Mouse (Mus musculus) naive thymus-derived CD4-positive, alpha-beta T cell, adult 2 months (primary cell): ENCODE measurements around the gene Tram2.

Experiments used
- DNase-seq: peaks from one replicate; pipeline ENCODE4 v3.0.0-alpha.2; 2011; ENCODE audit warnings: low read depth

Tram2 gene

DNA sequence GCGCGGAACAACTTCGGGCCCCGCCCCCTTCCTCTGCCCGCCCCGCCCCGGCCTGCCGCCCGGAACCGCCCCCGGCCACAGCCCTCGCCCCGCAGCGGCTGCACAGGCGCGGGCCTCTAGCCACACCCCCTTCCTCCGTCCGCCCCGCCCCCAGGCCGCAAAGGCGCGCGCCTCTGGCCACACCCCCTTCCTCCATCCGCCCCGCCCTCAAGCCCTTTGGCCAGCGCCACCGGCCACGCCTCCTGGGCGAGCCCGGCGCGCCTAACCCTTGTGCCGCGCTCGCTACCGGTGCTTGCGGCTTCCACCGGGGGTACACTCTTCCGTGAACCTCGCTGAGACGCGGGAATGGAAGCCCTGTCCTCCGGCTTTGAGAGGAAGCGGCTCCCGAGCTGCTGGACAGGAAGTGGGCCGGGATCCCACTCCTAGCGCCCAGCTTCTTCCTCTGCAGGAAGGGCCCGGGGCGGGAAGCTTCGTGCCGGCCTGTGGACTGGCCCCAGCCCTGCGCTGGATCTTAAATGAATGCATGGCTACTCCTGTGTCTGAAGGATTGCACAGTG is at the start of gene Tram2:
Tram2 (minus strand) TSS at position 13 of the 557 bp plus-strand sequence.
- DNase-seq: peak; percentile 95

DNA sequence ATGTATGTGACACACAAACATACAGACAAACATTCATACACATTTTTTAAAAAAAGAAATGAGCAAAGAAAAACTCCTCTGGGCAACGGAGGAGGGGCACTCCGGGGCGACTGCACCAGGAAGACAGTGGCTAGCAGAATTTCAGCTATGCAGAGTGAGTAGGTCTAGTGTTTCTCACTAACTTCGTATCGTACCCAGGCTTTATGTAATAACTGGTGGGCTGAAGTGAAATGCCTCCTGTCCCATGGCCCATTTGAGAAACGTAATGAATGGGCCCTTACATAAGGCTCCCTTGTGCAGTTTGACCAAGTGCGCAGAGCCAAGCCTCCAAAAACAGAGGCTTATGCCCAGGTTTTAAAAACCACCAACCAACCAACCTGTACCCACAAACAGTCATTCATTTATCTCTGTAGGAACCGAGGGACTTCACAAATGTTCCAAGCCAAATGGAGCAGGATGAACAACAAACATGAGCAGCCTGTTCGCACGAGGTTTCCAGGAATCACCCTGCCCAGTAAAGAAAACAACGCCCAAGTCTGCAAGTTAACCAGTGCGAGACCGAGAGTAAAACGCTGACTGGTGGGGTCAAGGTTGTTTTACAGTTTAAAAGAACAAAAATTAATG is 45.8 kb upstream of the Tram2 start:
- no peak for DNase-seq

DNA sequence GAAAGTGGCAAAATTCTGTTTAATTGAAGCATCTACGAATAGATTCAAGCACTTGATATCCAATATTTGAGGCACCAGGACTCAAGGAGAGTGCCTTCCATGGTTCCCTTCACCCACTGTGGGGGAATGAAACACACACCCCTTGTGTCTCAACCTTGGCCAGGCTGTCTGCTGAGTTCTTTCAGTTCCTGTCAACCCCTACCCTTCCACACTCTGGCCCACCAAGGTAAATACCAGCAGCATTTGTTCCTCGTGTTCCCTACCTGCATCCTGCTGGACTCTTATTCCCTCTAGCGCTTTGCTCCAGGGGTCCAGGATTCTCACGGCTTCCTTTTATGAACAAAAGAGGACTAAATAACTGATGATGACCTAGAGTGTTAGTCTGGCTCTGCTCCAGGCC is 24.8 kb upstream of the Tram2 start:
- DNase-seq: no peak

DNA sequence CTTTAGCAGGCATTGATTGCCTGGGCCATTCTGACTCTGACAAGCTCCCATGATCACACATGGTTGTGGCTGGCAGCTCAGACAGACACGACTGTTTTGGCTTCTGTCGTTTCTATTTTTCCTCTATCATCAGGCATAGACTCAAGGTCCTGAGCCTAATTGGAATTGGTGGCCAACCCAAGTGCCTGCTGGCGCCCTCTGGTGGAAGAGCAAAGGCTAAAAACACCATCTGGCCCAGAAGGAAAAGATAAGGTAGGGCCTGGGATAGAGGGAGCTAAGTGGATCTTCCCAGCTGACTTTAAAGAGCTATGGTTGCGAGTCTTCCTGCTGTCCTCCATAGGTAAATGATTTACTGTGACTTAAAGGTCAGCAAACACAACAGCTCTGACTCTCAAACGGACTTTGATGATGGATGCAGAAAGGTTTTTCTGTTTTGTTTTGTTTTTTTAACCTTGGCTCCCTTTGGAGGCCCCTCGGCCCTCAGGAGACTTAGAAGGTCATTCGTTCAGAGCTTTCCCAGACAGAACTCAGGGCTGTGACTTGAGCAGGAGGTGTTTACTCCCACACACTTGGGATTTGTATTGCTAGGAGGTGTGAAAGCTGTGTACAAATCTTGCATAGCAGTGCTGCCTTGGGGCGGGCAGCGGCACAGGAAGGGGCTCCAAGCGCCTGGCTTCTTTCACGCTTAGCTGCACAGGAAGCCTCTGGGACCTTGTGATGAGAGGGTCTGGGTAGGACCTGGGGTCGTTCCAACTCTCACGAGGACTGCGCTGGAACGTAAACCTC is 22.4 kb upstream of the Tram2 start:
- peak; percentile 79 for DNase-seq

DNA sequence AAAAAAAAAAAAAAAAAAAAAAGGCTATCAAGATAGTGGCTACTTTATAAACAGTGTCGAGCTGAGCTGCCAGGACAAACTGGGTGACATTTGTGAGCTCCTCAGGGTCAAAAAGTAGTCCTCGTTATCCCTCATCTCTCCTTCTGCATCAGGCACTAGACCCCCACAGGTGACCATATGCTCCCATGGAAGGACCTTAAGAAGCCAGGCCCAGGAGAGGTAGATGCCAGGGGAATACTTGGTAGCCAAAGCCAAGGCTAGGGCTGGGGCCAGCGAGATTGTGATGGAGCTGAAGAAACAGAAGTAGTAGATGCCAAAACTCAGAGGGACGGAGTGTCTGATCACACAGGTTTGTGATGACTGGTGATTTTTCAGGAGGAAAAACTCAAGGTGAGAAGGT is 21.7 kb upstream of the Tram2 start:
- no peak for DNase-seq

DNA sequence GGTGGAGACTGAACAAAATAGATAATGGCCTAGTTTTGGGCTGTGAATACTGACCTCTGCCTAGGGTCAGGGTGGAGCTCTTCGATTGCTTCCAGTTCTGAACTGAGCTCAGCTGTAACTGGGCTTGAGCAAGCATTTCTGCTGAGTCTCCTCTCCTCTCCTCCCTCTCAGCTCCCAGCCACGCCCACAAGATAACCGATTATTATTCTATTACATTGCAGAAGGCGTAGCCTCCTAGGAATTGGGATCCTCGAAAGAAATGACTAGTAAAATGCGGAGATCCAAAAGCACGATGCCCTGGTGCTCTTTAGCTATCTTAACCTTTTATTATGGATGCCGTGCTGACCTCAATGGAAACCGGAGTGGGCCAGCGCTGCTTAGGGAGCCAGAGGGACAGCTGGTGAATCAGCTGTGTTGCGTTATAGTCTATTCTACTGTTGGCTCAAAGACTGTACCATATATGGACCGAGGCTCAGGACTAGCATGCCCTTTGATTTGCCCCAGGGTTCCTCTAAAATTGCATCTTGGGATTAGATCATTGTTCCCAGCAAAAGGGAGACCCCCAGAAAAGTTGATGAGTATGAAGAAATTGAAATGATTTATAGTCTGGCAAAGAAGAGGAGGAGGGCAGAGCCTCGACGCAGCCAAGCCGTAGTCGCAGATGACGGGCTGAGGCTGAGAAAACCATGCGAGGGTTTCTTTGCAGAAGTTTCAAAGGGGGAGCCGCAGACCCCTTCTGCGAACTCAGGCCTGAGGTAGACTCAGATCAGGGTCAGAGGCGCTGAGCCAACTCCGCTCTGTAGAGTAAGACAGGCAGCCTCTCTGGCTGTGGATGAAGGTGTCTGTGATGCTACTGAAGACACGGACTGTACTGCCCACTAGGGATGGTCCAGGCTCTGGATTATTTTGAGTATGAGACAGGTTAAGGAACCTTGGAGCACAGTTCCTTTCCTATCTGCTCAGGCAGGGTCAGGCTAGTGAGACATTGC is 18.3 kb upstream of the Tram2 start:
- DNase-seq: no peak

DNA sequence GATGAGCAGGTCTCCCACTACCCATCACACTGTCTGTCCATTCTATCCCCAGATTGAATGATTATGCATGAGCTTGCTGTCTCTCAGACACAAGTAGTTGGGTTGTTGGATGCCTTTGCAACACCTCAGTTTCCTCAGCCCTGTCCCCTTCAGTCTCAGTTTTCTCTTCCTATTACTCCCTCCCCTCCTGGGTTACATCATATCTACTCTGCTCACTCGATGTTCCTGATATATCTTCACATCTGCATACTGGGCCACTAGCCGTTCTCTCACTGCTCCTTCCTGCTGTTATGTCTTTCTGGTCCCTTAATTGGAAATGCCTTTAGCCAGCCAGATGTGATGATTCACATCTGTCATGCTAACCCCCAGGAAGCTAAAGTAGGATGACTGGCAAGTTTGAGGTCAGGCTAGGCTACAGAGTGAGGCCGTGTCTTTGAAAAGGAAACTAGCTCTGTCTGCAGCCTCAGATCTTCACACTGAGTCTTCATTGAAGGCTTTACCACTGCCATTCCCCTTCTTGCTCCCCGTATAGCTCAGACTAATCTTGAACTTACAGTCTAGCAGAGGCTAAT is 15.7 kb upstream of the Tram2 start:
- no peak for DNase-seq

DNA sequence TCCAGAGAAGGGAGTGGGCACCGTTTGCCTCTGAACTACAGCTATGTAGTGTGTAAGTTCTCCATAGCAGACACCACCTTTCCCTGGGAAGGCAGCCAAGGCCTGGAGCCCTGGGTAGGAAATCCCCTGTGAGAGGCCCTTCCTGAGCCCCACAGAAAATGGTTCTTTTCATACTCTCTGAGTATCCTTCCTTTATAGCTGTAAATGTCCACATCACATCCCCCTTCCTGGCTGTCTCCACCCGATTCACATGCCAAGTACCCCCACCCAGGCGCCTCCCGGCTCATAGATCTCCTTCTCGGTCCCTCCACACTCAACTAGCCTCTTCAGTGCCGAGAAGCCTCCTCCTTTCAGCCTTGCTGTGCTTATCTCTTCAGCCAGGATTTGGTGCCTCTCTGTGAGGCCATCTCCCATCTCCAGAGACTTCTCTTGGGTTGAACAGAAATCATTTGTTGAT is 10.7 kb upstream of the Tram2 start:
- DNase-seq: no peak

DNA sequence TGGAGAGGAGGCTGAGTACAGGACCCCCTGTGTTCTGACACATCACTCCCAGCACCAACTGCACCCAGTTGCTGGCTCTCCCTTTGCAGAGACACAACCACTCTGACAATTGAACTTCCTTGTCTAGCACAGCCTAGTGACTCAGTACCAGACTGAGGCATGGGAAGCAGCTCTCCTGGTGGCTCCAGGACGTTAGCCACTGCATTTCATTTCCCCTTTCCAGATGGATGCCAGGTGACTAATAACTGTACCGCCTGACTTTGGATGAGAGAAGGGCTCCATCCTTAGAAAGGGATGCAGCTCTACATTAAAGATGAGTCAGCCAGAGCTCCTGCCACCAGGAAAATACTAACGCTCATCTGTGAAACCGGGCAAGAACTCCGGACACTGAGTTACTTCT is 7.3 kb upstream of the Tram2 start:
- no peak for DNase-seq

DNA sequence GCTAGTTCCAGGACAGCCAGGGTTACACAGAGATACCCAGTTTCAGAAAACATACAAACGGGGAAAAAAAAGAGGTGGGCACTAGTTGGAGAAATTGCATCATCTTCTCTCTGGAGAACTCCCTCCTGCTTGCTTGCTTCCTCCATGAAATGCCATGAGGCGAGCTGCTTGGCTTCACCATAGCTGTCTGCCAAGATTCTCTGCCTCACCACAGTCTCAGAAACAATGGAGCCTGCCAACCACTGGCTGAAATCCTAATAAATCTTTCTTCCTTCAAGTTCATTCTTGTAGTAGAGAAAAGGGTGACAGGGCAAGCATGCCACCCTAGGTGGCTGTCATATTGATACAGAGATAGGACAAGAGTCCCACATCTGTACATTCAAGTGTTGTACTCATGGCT is 5.6 kb upstream of the Tram2 start:
- no peak for DNase-seq

DNA sequence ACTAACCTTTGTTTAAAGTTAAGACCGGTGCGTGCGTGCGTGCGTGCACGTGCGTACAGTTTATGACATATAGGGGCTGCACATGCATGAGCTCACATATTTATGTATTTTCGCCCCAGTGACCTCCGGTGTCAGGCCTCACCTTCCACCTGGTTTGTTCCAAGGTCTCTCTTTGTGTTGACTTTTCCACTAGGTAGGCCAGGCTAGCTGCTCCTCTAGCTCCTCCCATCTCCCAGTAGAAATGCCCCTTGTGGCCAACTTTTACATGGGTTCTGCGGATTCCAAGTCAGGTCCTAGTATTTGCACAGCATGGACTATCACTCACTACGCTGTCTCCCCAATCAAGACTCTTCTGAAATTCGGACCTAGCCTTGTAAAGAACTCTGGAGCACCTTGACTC is 1.3 kb upstream of the Tram2 start:
- peak; percentile 15 for DNase-seq

DNA sequence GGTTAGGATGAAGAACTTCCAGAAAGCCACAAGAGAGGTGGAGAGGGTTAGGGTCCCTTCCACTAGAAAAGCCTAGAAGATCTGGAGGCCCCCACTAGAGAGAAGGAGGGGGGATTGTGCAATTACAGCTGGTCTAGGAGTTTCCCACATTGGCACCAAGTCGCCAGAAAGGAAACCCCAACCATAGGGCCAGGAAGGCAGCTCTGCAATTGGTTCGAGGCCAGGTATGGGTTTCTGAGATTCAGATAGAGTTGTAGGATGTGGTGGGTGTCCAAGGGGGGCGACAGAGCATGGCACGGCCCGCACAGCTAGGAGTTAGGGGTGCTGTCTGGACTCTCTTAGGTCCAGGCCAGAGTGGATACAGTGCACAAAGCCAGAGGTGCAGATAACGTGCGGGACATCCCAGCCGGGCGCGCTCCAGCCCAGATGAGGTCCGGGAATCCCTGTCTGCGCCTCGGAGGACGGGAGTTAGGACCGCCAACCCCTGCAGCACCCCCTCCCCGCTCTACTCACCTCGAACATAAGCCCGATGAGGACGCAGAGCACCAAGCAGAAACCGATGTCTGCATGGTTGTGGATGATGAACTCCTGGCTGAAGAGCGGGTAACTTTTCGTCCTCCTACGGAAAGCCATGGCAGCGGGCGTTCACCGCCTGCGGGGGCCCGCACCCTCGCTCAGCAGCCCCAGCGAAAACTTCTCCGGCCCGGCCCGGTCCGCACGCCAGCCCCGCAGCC is 381 bp downstream of the Tram2 start:
- DNase-seq: no peak

DNA sequence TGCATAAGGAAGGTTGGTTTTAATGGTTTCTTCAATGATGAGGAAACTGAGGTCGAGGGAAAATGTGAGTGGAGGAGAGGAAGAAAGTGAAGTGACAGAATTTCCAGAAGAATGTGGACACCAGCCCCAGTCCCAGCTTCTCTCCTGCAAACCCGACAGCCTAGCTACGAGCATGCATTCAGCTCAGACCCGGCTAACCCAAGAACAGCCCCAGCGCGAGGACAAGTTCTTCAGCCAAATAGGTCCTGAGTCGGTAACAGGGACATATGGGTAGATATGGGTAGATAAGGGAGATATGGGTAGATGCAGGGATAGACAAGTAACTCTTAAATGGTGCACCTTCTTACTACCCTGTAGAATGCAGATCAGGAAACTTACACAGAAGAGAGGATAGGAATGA is 1.4 kb downstream of the Tram2 start:
- peak; percentile 13 for DNase-seq

DNA sequence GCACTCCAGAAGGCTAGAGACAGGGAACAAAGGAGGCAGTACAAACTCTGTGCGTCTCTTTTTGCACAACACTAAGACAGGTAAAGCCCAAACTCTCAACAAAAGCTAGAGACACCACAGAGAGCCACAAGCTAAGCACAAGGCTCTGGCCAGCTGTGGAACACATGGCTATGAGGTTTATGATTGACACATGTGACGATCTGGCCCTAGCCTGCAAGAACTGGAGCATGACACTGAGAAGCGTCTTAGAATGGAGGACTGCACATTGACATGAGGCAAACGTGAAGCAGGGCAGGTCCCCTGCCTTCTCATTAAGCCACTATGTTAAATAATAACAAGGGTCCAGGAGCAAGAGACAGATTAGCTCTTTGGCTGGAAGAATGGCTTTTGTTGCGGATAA is 1.8 kb downstream of the Tram2 start:
- no peak for DNase-seq

DNA sequence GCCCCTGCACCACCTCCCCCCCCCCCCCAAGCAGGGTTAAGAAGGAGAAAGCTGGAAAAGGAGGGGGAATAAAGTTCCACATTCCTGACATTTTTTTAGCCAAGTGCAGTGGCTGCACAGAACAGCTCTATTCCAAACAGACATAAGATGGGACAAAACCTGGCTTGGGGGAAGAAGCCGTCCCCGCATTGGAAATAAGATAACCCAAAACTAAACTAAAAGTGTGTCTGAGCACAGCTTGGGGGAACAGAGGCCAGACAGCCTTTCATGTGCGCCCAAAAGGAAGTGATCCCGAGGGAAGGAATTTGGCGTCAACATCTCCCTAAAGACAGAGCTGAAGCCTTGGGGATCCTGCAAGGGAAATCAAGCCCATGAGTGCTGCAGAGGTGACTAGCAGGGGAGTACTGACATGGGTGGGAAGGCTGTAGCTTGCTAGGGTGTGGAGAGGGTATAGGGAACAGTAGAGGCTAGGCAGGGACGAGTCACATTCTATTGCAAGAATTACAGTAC is 3.0 kb downstream of the Tram2 start:
- no peak for DNase-seq

DNA sequence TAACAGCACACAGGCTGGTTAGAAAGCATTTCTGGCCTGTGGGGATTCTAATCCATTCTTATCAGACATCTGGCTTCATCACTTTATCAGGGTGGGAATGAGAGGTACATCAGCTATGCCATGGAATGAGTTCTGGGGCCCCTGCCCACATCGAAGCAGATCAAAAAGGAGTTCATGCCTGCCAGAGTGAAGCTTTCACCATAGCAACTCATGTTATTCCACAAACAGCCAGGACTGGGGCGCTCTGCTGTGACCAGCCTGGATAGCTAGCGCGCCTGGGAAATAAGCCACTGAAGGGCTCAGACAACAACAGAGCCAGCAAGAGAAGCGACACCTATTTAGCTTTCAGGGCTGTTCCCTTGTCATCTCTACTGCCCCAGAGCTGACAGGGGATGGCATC is 4.8 kb downstream of the Tram2 start:
- no peak for DNase-seq

DNA sequence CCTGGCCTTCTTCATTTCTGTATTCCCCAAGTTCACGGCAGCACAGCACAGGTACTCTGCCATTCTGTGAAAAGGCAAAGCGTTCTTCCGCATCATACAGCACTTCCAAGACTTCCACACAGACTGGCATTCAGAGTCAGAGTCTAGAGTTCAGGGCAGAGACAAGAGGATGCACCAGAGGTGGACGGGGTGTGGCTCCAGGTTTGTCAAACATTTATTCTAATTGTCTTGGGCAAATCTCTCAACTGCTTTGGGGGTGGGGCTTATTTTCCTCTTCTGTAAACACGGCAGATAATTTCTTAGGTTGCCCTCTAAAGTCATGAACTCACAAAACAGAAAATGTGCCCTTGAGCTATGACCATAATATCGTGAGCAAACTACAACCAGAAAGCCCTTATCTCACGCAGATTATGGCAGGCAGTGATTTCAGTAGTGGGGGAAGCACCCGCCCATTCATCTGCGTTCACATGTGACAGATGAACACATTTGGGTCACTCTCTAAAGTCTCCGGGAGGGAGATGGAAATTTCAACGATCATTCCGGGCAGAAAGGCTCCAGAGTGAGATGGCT is 6.1 kb downstream of the Tram2 start:
- no peak for DNase-seq

DNA sequence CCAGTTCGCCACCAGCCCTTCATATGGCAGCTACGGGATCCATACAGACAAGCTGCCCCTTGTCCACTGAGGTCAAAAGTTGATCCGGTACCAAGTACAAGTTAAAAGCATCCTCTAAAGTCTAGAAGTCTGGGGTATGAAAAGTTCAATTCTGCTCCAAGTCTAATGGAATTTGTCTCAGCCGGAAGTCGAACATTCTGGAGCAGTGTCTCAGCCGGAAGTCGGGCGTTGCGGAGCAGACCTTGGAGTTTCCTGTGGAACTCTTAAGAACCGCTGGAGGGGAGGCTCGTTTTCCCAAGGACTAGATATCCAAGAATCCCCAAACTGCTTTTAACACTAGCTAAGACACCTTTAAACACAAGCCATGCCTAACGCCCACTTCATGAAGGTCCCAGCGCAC is 8.4 kb downstream of the Tram2 start:
- DNase-seq: no peak

DNA sequence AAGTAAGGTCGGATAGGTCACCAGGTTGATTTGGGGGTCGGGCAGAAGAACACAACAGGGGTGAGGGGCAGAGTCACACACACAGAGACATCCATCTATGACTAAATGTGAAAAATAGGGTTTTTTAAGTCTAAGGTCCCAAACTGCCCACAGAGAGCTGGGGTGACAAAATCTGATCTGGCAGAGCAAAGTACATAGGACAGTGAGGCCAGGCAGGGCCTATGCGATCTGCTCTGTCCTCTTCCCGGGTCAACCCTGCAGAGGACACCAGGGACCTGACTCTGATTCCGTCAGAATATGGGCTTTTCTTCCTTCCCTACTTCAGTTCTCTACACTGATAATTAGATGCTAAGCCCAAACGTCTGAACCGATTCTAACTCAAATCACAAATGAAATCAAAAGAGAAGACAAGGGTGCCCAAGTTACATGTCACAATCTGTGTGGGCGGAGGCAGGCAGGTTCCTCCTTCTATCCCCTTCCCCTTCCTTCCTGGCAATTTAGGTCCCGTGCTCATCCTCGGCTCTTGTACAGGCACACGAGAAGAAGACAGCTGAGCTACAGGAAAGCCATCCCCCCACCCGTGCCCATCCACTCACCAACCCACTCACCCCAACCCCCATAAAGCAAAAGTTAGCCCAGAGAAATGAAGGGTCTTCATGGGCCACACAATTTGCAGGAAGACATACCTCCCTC is 9.1 kb downstream of the Tram2 start:
- no peak for DNase-seq

DNA sequence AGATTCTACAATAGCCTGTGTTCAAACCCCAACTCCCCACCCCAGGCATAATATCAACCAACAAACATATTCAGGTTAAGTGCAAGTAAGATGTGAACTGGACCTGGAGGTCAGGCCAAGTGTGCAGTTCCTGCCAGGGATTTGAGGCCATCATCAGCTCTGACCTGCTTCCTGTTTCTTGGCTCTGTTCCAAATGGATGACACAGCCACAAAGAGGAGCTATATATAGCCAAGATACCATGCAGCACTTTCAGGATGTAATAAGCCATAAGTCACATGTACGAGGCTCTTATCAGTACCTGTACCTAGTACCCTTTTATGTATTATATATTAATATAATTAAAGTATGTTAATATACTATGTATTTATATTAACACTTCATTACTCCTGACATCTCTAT is 10.5 kb downstream of the Tram2 start:
- no peak for DNase-seq
